Mouse (Mus musculus) myocyte (in vitro differentiated cells): Measurements from ENCODE around the gene Ttc39b. TPM values are rescaled to one million over a fixed set of nuclear protein-coding genes. Genes with fewer than 3 reads are reported as not detected.

ENCODE experiments used
- H3K27me3 ChIP-seq: one replicate; pipeline ENCODE4 v1.6.1; 2011; ENCODE audit not compliant: control insufficient read depth, insufficient read depth, insufficient read length
- H3K36me3 ChIP-seq: one replicate; pipeline ENCODE4 v1.6.1; 2011; ENCODE audit not compliant: control insufficient read depth, insufficient read depth
- H3K4me2 ChIP-seq: one replicate; pipeline ENCODE4 v1.6.1; 2011; ENCODE audit warnings: low read depth, control low read depth
- H3K4me3 ChIP-seq: one replicate; pipeline ENCODE4 v1.5.1; 2011; ENCODE audit warnings: mild to moderate bottlenecking, control low read depth, moderate library complexity
- H3K79me2 ChIP-seq: one replicate; pipeline ENCODE4 v1.6.1; 2011; ENCODE audit not compliant: control insufficient read depth, insufficient read depth
- H3ac ChIP-seq: one replicate; pipeline ENCODE4 v1.6.1; 2011; ENCODE audit not compliant: control insufficient read depth, insufficient read length
- CEBPB ChIP-seq: IDR thresholded peaks from 2 replicates; pipeline ENCODE4 v1.6.1; 2011; ENCODE audit warnings: mild to moderate bottlenecking, moderate library complexity; ENCODE audit not compliant: poor library complexity, insufficient read depth, severe bottlenecking
- E2F4 ChIP-seq: IDR thresholded peaks from one replicate; pipeline ENCODE4 v1.6.1; 2011; ENCODE audit warnings: mild to moderate bottlenecking, control low read depth, moderate library complexity; ENCODE audit not compliant: insufficient read depth
- MAX ChIP-seq: IDR thresholded peaks from one replicate; pipeline ENCODE4 v1.6.1; 2011; ENCODE audit warnings: low read depth, mild to moderate bottlenecking, control low read depth
- MYOD1 ChIP-seq, 3 experiments: IDR thresholded peaks; one replicate each; pipeline ENCODE4 v1.6.1; 2011; ENCODE audit warnings: control low read depth in 2 of 3, low read depth in 2 of 3, mild to moderate bottlenecking in 2 of 3, moderate library complexity in 1 of 3; ENCODE audit not compliant: insufficient read length in 2 of 3, control insufficient read depth in 1 of 3
- MYOG ChIP-seq, 3 experiments: IDR thresholded peaks; one replicate each; pipeline ENCODE4 v1.6.1; 2011; ENCODE audit warnings: control low read depth in 2 of 3, low read depth in 2 of 3, mild to moderate bottlenecking in 2 of 3; ENCODE audit not compliant: insufficient read length in 2 of 3, control insufficient read depth in 1 of 3, insufficient read depth in 1 of 3
- POLR2A ChIP-seq: IDR thresholded peaks from one replicate; pipeline ENCODE4 v1.6.1; 2011; ENCODE audit warnings: low read depth, mild to moderate bottlenecking, control low read depth, moderate library complexity; ENCODE audit not compliant: insufficient read length
- POLR2AphosphoS2 ChIP-seq: IDR thresholded peaks from one replicate; pipeline ENCODE4 v1.6.1; 2011; ENCODE audit warnings: low read depth, control low read depth; ENCODE audit not compliant: insufficient read length
- REST ChIP-seq: IDR thresholded peaks from one replicate; pipeline ENCODE4 v1.6.1; 2011; ENCODE audit warnings: mild to moderate bottlenecking, control low read depth, moderate library complexity; ENCODE audit not compliant: insufficient read depth, insufficient read length
- SRF ChIP-seq: IDR thresholded peaks from one replicate; pipeline ENCODE4 v1.6.1; 2011; ENCODE audit warnings: low read depth; ENCODE audit not compliant: control insufficient read depth, insufficient read length
- TCF12 ChIP-seq: IDR thresholded peaks from one replicate; pipeline ENCODE4 v1.6.1; 2011; ENCODE audit warnings: mild to moderate bottlenecking, control low read depth; ENCODE audit not compliant: poor library complexity, insufficient read depth, severe bottlenecking
- TCF3 ChIP-seq: IDR thresholded peaks from one replicate; pipeline ENCODE4 v1.6.1; 2011; ENCODE audit warnings: low read depth, control low read depth; ENCODE audit not compliant: insufficient read length
- USF1 ChIP-seq: IDR thresholded peaks from one replicate; pipeline ENCODE4 v1.6.1; 2011; ENCODE audit warnings: low read depth, mild to moderate bottlenecking, control low read depth, moderate library complexity
- polyA plus RNA-seq: library from polyadenylated mRNA; unstranded; fragments of >200 nt; fragmentation: generic; extraction: Trizol; gene quantifications from one replicate; pipeline ENCODE4 v1.2.1, GENCODE M21; 2012; ENCODE audit warnings: missing spikeins

Gene Ttc39b
- polyA plus RNA-seq, 1 experiment, result 19.3 TPM

DNA sequence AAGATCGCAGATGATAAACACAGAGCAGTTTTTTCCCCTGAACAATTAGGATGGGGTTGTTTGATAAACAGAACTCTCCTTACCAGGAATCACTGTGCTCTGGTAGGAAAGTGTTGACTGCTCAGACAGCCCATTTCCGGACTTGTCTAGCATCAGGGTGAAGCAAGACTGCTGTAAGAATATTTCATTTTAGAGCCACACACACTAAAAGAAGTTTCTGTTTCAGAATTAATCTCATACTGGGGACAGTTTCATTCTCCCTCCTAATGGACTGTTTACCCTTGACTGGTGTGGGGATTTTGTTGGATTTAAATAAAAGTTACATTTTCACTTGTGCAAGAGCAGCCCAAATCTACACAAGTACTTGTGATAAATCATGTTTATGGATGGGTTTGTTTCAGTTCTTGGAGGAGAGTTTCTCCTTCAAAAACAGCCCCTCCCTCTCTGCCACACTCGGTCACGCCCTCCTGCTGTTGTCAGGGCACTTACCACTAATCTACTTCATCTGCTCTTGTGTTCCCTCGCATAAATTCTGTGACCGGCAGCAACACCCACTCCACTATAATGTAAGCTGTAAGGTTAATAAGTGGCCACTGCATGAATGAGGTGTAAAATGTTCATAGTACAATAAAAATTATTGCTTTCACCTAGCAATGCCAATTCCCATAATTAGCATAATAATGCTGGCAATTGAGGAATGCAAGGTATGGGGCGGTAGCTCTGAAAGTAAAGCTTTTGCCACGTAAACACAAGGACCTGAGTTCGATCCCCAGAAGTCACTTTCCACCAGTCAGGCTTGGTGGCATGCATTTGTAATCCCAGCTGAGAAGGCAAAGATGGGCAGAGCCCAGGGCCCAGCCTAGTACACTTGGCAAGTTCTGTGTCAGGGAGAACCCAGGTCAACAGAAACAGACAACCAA is 4.2 kb upstream of the Ttc39b start:
- TF ChIP-seq TCF3 (no peak), MYOD1 (IDR thresholded peaks at IDR 0.05; ENCODE audit: control insufficient read depth in 1 of 3, insufficient read length in 2 of 3, low read depth in 2 of 3) (no peak), REST (no peak), CEBPB (peak; percentile 64; the same call in 1 of the 2 replicates), POLR2A (no peak)
- peak overlapping the region; percentile 33 for H3K4me2 ChIP-seq
- no peak overlapping the region for H3ac ChIP-seq
- H3K36me3 ChIP-seq, result no peaks in the 10 kb centered on the region
- H3K79me2 ChIP-seq, result peaks cover under 1% of the 10 kb centered on the region
- H3K4me3 ChIP-seq, result no peak overlapping the region
- no peaks in the 10 kb centered on the region for H3K27me3 ChIP-seq

GRCm38 (mm10) chr4:83327526-83327925 is 3.5 kb upstream of the Ttc39b start:
- Histone ChIP-seq H3ac (no peak overlapping the region), H3K27me3 (no peaks in the 10 kb centered on the region), H3K79me2 (peaks cover 8% of the 10 kb centered on the region), H3K4me3 (no peak overlapping the region), H3K4me2 (peak overlapping the region; percentile 33), H3K36me3 (no peaks in the 10 kb centered on the region)
- no peak for TF ChIP-seq CEBPB
- no peak for TF ChIP-seq USF1
- no peak for TF ChIP-seq TCF12
- no peak for TF ChIP-seq MAX
- TF ChIP-seq MYOD1 (IDR thresholded peaks at IDR 0.05; ENCODE audit: control insufficient read depth in 1 of 3, insufficient read length in 2 of 3, low read depth in 2 of 3), result no peak
- no peak for TF ChIP-seq REST
- no peak for TF ChIP-seq POLR2A
- no peak for TF ChIP-seq E2F4
- no peak for TF ChIP-seq TCF3

DNA sequence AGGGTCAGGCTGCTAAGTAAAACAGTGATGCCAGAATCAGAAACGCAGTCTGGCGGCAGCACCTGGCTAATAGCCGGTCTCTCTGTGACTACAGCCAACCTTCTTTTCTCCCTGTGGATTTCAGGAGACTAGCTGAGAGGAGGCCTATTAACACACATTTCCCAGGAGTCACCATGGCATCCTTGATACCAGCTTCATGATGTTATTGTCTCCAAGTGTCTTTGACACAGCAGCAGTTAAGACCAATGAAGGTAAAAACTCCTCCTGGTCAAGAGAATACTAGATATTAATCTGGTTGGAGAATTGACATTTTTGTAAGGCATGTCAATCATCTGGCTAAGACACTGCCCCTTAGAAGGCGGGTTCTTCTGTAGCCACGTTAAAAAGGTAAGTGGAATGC is 1.3 kb upstream of the Ttc39b start:
- Histone ChIP-seq H3K36me3 (no peaks in the 10 kb centered on the region), H3K4me2 (no peak overlapping the region), H3ac (no peak overlapping the region), H3K4me3 (no peak overlapping the region), H3K79me2 (peaks cover 29% of the 10 kb centered on the region), H3K27me3 (no peaks in the 10 kb centered on the region)
- no peak for TF ChIP-seq SRF
- no peak for TF ChIP-seq CEBPB
- no peak for TF ChIP-seq E2F4
- no peak for TF ChIP-seq POLR2AphosphoS2
- TF ChIP-seq TCF12, result no peak
- no peak for TF ChIP-seq REST
- no peak for TF ChIP-seq POLR2A
- no peak for TF ChIP-seq MAX
- no peak for TF ChIP-seq USF1
- TF ChIP-seq TCF3, result no peak
- no peak for TF ChIP-seq MYOD1 (IDR thresholded peaks at IDR 0.05; ENCODE audit: control insufficient read depth in 1 of 3, insufficient read length in 2 of 3, low read depth in 2 of 3)
- no peak for TF ChIP-seq MYOG (IDR thresholded peaks at IDR 0.05; ENCODE audit: control insufficient read depth in 1 of 3, insufficient read depth in 1 of 3, insufficient read length in 2 of 3, low read depth in 2 of 3)

DNA sequence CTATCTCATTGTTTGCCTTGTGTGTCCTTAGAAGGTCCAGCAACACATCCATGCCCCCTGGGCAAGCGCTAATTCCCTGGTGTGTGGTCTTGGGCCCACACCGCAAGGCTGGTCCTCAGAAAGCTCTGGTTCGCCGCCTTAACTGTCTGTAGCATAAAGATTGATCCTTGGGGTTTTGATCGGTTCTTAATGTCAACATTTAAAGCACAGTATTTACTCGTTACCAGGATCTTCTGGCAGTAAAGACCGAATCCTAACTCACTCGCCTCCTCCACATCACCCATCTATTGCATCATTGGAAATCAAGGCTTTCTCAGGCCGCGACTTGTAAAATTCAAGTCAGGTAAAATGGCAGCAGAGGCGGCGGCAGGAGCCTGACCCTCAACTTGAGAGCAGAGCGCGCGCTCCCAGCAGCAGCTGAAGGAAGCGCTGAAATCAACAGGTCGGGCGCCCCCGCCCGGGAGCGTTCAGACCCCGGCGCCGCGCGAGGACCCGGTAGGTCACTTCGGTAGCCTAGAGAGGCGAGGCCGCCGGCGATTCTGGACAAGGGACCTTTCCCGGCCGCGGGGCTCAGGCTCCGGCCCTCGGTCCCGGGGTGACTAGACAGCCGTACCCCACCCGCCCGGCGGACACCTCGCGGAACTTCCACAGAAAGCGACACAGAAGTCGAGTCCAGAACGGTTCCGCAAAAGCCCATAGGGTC is 703 bp downstream of the Ttc39b start:
- Histone ChIP-seq H3K27me3 (no peaks in the 10 kb centered on the region), H3K4me3 (peak overlapping the region; percentile 87), H3K79me2 (peaks cover 48% of the 10 kb centered on the region), H3K36me3 (no peaks in the 10 kb centered on the region), H3ac (peak overlapping the region; percentile 57), H3K4me2 (peak overlapping the region; percentile 93)
- TF ChIP-seq POLR2AphosphoS2 (no peak), TCF3 (no peak), MYOG (IDR thresholded peaks at IDR 0.05; ENCODE audit: control insufficient read depth in 1 of 3, insufficient read depth in 1 of 3, insufficient read length in 2 of 3, low read depth in 2 of 3) (peak in 1 of 3 experiments; percentile 39), REST (no peak), E2F4 (peak; percentile 23), POLR2A (no peak), TCF12 (no peak), MYOD1 (IDR thresholded peaks at IDR 0.05; ENCODE audit: control insufficient read depth in 1 of 3, insufficient read length in 2 of 3, low read depth in 2 of 3) (peak in 1 of 3 experiments; percentile 42), CEBPB (peak; percentile 39; the same call in 1 of the 2 replicates)
